Mouse (Mus musculus): ENCODE measurements around the gene Pdpr. TPM values are rescaled to one million over a fixed set of nuclear protein-coding genes. Genes with fewer than 3 reads are reported as not detected.
"Not testable (repeated sequence)": the region's sequence is repeated elsewhere in the genome, so short reads cannot be mapped to it uniquely, and the experiment has no call there.

The Pdpr gene
- total and polyA plus RNA-seq, 3 experiments, result 8.3 to 11.6 (median 8.3) TPM

- no peak overlapping the region for H3K27ac ChIP-seq (ENCODE audit: insufficient read depth, low read depth)
- no peak overlapping the region for H3K4me3 ChIP-seq (replicated peaks in 1 of 3; ENCODE audit: low read depth in 2 of 3, low read length in 2 of 3, poor library complexity in 1 of 3)
Observed at GRCm38 (mm10) chr8:111081580-111082258, 12.7 kb upstream of the Pdpr start.

DNA sequence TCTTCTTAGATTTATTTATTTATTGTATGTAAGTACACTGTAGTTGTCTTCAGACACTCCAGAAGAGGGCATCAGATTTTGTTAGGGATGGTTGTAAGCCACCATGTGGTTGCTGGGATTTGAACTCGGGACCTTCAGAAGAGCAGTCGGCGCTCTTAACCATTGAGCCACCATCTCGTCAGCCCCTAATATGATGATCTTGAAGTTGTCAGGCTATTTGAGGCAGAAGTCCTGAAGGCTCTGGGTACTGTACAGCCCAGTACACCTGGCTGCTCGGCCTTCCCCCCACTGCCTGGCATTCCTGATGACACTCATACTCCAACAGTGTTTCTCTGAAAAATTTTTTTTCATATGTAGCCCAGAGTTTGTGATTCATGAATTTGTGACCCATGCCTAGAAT lies 10.5 kb upstream of the Pdpr start:
- H3K4me3 ChIP-seq (replicated peaks in 1 of 3; ENCODE audit: low read depth in 2 of 3, low read length in 2 of 3, poor library complexity in 1 of 3); H3K4me2 ChIP-seq (ENCODE audit: insufficient read depth, low read depth, poor library complexity, severe bottlenecking); DNase-seq (ENCODE audit: extremely low read depth); H3K9ac ChIP-seq (ENCODE audit: insufficient read depth, low read depth); H3K27ac ChIP-seq (ENCODE audit: insufficient read depth, low read depth); H3K9me3 ChIP-seq (replicated peaks; ENCODE audit: low read length); dilution Hi-C loops (cut with MboI; ENCODE audit: extremely low pct_ligation_motif_present, extremely low pct_unique_long_range_greater_than_20kb, low sequenced_read_pairs); H3K4me1 ChIP-seq (ENCODE audit: control insufficient read depth in 1 of 2, insufficient read depth in 2 of 2); H3K79me2 ChIP-seq (replicated peaks; ENCODE audit: control insufficient read depth, extremely low read depth, insufficient read depth, poor library complexity, severe bottlenecking); H3K36me3 ChIP-seq (replicated peaks in 1 of 2; ENCODE audit: control insufficient read depth in 1 of 2, insufficient read depth in 1 of 2, low read length in 1 of 2): not testable (repeated sequence)
- in situ Hi-C loops (cut with MboI; ENCODE audit: low pct_ligation_motif_present, low pct_unique_long_range_greater_than_20kb, low sequenced_read_pairs), result loop anchor here (5.0 to 25.0 kb wide), 2 partner anchors 327 to 447 kb away; no protein-coding TSS in a partner anchor
- TF ChIP-seq TBP (conservative IDR thresholded peaks at IDR 0.05; ENCODE audit: low read depth, low read length), result peak; percentile 74; the same call in 1 of the 2 replicates
- peaks cover 21% of the 10 kb centered on the region for H3K27me3 ChIP-seq (replicated peaks)

More at GRCm38 (mm10) chr8:111081580-111082258, 12.7 kb upstream of the Pdpr start:
- H3K27me3 ChIP-seq (replicated peaks), result peaks cover 24% of the 10 kb centered on the region
- DNase-seq (ENCODE audit: extremely low read depth), result no peak
- no peaks in the 10 kb centered on the region for H3K9me3 ChIP-seq (replicated peaks; ENCODE audit: low read length)
- TF ChIP-seq SMC3 (IDR thresholded peaks at IDR 0.05; ENCODE audit: low read depth, low read length) (no peak), MAFK (IDR thresholded peaks at IDR 0.05; ENCODE audit: insufficient replicate concordance, low read length) (no peak), RAD21 (IDR thresholded peaks at IDR 0.05; ENCODE audit: low read depth, low read length) (no peak), CTCF (conservative IDR thresholded peaks at IDR 0.05 in 1 of 2, IDR thresholded peaks at IDR 0.05 in 1 of 2; ENCODE audit: low read depth in 2 of 2, low read length in 2 of 2) (no peak), MAZ (IDR thresholded peaks at IDR 0.05; ENCODE audit: low read depth, low read length) (no peak), USF1 (IDR thresholded peaks at IDR 0.05; ENCODE audit: low read depth, low read length) (no peak), MAX (IDR thresholded peaks at IDR 0.05; ENCODE audit: low read length) (no peak), POLR2A (IDR thresholded peaks at IDR 0.05; ENCODE audit: low read depth, low read length) (no peak), ZNF384 (IDR thresholded peaks at IDR 0.05; ENCODE audit: low read depth, low read length) (no peak), GABPA (IDR thresholded peaks at IDR 0.05; ENCODE audit: insufficient replicate concordance, low read depth, low read length) (no peak), ELF1 (IDR thresholded peaks at IDR 0.05; ENCODE audit: low read depth, low read length) (no peak), JUND (conservative IDR thresholded peaks at IDR 0.05; ENCODE audit: low read depth, low read length) (no peak), NRF1 (IDR thresholded peaks at IDR 0.05; ENCODE audit: low read depth, low read length) (no peak), UBTF (IDR thresholded peaks at IDR 0.05; ENCODE audit: low read depth, low read length) (no peak), TCF12 (IDR thresholded peaks at IDR 0.05; ENCODE audit: low read depth, low read length) (no peak), ZC3H11A (IDR thresholded peaks at IDR 0.05; ENCODE audit: low read depth, low read length) (no peak), EP300 (IDR thresholded peaks at IDR 0.05; ENCODE audit: low read length) (no peak)
- H3K36me3 ChIP-seq (replicated peaks in 1 of 2; ENCODE audit: control insufficient read depth in 1 of 2, insufficient read depth in 1 of 2, low read length in 1 of 2), result no peaks in the 10 kb centered on the region
- dilution Hi-C loops (cut with MboI; ENCODE audit: extremely low pct_ligation_motif_present, extremely low pct_unique_long_range_greater_than_20kb, low sequenced_read_pairs) (no loop called here), in situ Hi-C loops (cut with MboI; ENCODE audit: low pct_ligation_motif_present, low pct_unique_long_range_greater_than_20kb, low sequenced_read_pairs) (loop anchor here (5.0 to 25.0 kb wide), 2 partner anchors 324 to 444 kb away; no protein-coding TSS in a partner anchor)
- H3K4me2 ChIP-seq (ENCODE audit: insufficient read depth, low read depth, poor library complexity, severe bottlenecking), result no peak overlapping the region
- H3K79me2 ChIP-seq (replicated peaks; ENCODE audit: control insufficient read depth, extremely low read depth, insufficient read depth, poor library complexity, severe bottlenecking), result no peaks in the 10 kb centered on the region
- H3K4me1 ChIP-seq (ENCODE audit: control insufficient read depth in 1 of 2, insufficient read depth in 2 of 2), result no peaks in the 10 kb centered on the region; a peak in 1 of 4 replicates
- H3K9ac ChIP-seq (ENCODE audit: insufficient read depth, low read depth), result no peak overlapping the region
